Mouse (Mus musculus): ENCODE results near the gene Sppl2c. TPM values are rescaled to one million over a fixed set of nuclear protein-coding genes. Genes with fewer than 3 reads are reported as not detected.
A peak's percentile ranks its signal among the peaks of the same experiment; 100 is the strongest.

Sppl2c gene
- total RNA-seq, 2 experiments from 2014 or later = not detected

- intact Hi-C loops (cut with DNase I) = no loop called here
- DNase-seq = peak; percentile 85 to 88
Observed at GRCm38 (mm10) chr11:104237226-104237625, 51.1 kb downstream of the Sppl2c start.

GRCm38 (mm10) chr11:104237958-104238747 is 52.0 kb downstream of the Sppl2c start:
- intact Hi-C loops (cut with DNase I) = no loop called here
- no peak for DNase-seq

Other genes starting within 250 kb of the Sppl2c start
- 10 to 100 TPM; 36.8 to 39.9 TPM for gene Nsf, start 232.3 kb upstream of the Sppl2c start, total RNA-seq (2021)
- gene Arf2, start 219.6 kb upstream of the Sppl2c start, total RNA-seq (2021) = 10 to 100 TPM; 60.3 to 62.3 TPM
- gene Crhr1, start 53.5 kb upstream of the Sppl2c start, total RNA-seq (2021) = not detected
- gene Mapt, start 45.1 kb downstream of the Sppl2c start, total RNA-seq (2021) = 10 to 100 TPM; 40.7 to 52.8 TPM